Mouse (Mus musculus) kidney, embryonic 15.5 days (tissue): ENCODE results near the gene Zcchc7. TPM values are rescaled to one million over a fixed set of nuclear protein-coding genes. Genes with fewer than 3 reads are reported as not detected.

ENCODE experiments used
- ATAC-seq: fragments of 200-750 bp; cut with Nextera tagmentation; replicated peaks from 2 replicates; pipeline ENCODE4 v1.8.0; 2017; ENCODE audit warnings: moderate TSS enrichment; ENCODE audit not compliant: low FRiP score
- H3K27ac ChIP-seq: fragments of 300-500 bp; sonication (generic); 2 replicates; pipeline ENCODE4 v1.5.1; 2015; ENCODE audit warnings: mild to moderate bottlenecking, inconsistent platforms
- H3K27me3 ChIP-seq: fragments of 300-500 bp; sonication (generic); 2 replicates; pipeline ENCODE4 v1.6.1; 2015; ENCODE audit warnings: inconsistent platforms
- H3K36me3 ChIP-seq: fragments of 300-500 bp; sonication (generic); 2 replicates; pipeline ENCODE4 v1.6.1; 2015; ENCODE audit warnings: inconsistent platforms
- H3K4me1 ChIP-seq: fragments of 300-500 bp; sonication (generic); 2 replicates; pipeline ENCODE4 v1.6.1; 2015; ENCODE audit warnings: inconsistent platforms
- H3K4me2 ChIP-seq: fragments of 300-500 bp; sonication (generic); 2 replicates; pipeline ENCODE4 v1.6.1; 2015; ENCODE audit warnings: moderate library complexity, mild to moderate bottlenecking, inconsistent platforms
- H3K4me3 ChIP-seq: fragments of 300-500 bp; sonication (generic); replicated peaks from 2 replicates; pipeline ENCODE4 v1.5.1; 2015; ENCODE audit warnings: mild to moderate bottlenecking, inconsistent platforms
- H3K9ac ChIP-seq: fragments of 300-500 bp; sonication (generic); 2 replicates; pipeline ENCODE4 v1.6.1; 2015; ENCODE audit warnings: mild to moderate bottlenecking, inconsistent platforms
- H3K9me3 ChIP-seq: fragments of 300-500 bp; sonication (generic); replicated peaks from 2 replicates; pipeline ENCODE4 v1.6.1; 2016; ENCODE audit warnings: inconsistent platforms
- WGBS: fragments of 180-500 bp; shearing (Covaris S2); methylation state at CpG from one replicate; pipeline ENCODE4 v1.1.7; 2015; ENCODE audit warnings: mixed read lengths; 5-methylcytosine and 5-hydroxymethylcytosine counted together
- polyA plus RNA-seq: library from polyadenylated mRNA; unstranded; fragments of >200 nt; fragmentation: Nextera tagmentation; extraction: Ambion mirVana; gene quantifications from 2 replicates; pipeline ENCODE4 v1.2.1, GENCODE M21; 2015

The Zcchc7 gene
- polyA plus RNA-seq, result 38.2 and 38.3 TPM in 2 replicates

GRCm38 (mm10) chr4:44755553-44756133, at the start of gene Zcchc7:
Gene Zcchc7, plus strand, starts transcription at chr4:44755877.
- Histone ChIP-seq H3K36me3 (no peaks in the 10 kb centered on the region), H3K4me1 (peaks cover 9% of the 10 kb centered on the region; the same call in 1 of the 2 replicates), H3K27me3 (no peaks in the 10 kb centered on the region), H3K9ac (peak within 1 kb of the TSS; percentile 88), H3K4me2 (peak within 1 kb of the TSS; percentile 66), H3K9me3 (no peaks in the 10 kb centered on the region), H3K27ac (peak within 1 kb of the TSS; percentile 93), H3K4me3 (peak within 1 kb of the TSS; percentile 66)
- peak; percentile 63 for ATAC-seq
- WGBS, result 5% methylated on average over 15 of the region's 15 CpGs

- peaks cover 99% of the 10 kb centered on the region for H3K27me3 ChIP-seq
- H3K9me3 ChIP-seq, result no peaks in the 10 kb centered on the region
- H3K4me3 ChIP-seq, result no peak overlapping the region
- no peak overlapping the region for H3K27ac ChIP-seq
- WGBS, result 3% methylated on average over 7 of the region's 7 CpGs
- ATAC-seq, result no peak
- H3K36me3 ChIP-seq, result no peaks in the 10 kb centered on the region
- no peak overlapping the region for H3K4me2 ChIP-seq
- peaks cover 29% of the 10 kb centered on the region for H3K4me1 ChIP-seq
- H3K9ac ChIP-seq, result no peak overlapping the region
Observed at GRCm38 (mm10) chr4:44705967-44706366, 49.7 kb upstream of the Zcchc7 start.

GRCm38 (mm10) chr4:44706865-44707264, 48.8 kb upstream of the Zcchc7 start:
- Histone ChIP-seq H3K27me3 (peaks cover 99% of the 10 kb centered on the region), H3K9ac (no peak overlapping the region)
- 21% methylated on average over 1 of the region's 1 CpGs for WGBS

GRCm38 (mm10) chr4:44708311-44708710, 47.4 kb upstream of the Zcchc7 start:
- Histone ChIP-seq H3K27me3 (peaks cover 99% of the 10 kb centered on the region), H3K4me3 (no peak overlapping the region), H3K4me1 (peaks cover 32% of the 10 kb centered on the region), H3K9ac (no peak overlapping the region), H3K4me2 (no peak overlapping the region), H3K9me3 (no peaks in the 10 kb centered on the region), H3K36me3 (no peaks in the 10 kb centered on the region), H3K27ac (no peak overlapping the region)
- ATAC-seq, result no peak
- WGBS, result 34% methylated on average over 8 of the region's 8 CpGs

More at GRCm38 (mm10) chr4:44706865-44707264, 48.8 kb upstream of the Zcchc7 start:
- no peaks in the 10 kb centered on the region for H3K9me3 ChIP-seq
- no peak overlapping the region for H3K4me3 ChIP-seq
- peaks cover 29% of the 10 kb centered on the region for H3K4me1 ChIP-seq
- H3K36me3 ChIP-seq, result no peaks in the 10 kb centered on the region
- no peak overlapping the region for H3K4me2 ChIP-seq
- H3K27ac ChIP-seq, result no peak overlapping the region
- ATAC-seq, result no peak

- Histone ChIP-seq H3K4me3 (no peak overlapping the region), H3K4me2 (no peak overlapping the region), H3K36me3 (no peaks in the 10 kb centered on the region), H3K27ac (no peak overlapping the region), H3K9ac (no peak overlapping the region), H3K9me3 (no peaks in the 10 kb centered on the region), H3K27me3 (peaks cover 99% of the 10 kb centered on the region), H3K4me1 (peaks cover 32% of the 10 kb centered on the region)
- ATAC-seq, result no peak
Observed at GRCm38 (mm10) chr4:44709091-44709695, 46.5 kb upstream of the Zcchc7 start.

- no peak within 1 kb of the TSS for H3K27ac ChIP-seq
- peaks cover 25% of the 10 kb centered on the region for H3K4me1 ChIP-seq
- no peaks in the 10 kb centered on the region for H3K36me3 ChIP-seq
- H3K4me3 ChIP-seq, result peak within 1 kb of the TSS; percentile 19
- peak within 1 kb of the TSS; percentile 24; the same call in 1 of the 2 replicates for H3K4me2 ChIP-seq
- peaks cover 99% of the 10 kb centered on the region for H3K27me3 ChIP-seq
- no peak for ATAC-seq
- H3K9ac ChIP-seq, result no peak within 1 kb of the TSS
- 28% methylated on average over 16 of the region's 16 CpGs for WGBS
- H3K9me3 ChIP-seq, result no peaks in the 10 kb centered on the region
Observed at GRCm38 (mm10) chr4:44709740-44710700, 45.7 kb upstream of the Zcchc7 start, which contains the start of gene Pax5. Gene Pax5, minus strand, starts transcription at chr4:44710487.

GRCm38 (mm10) chr4:44710701-44711097, 45.0 kb upstream of the Zcchc7 start:
- peak overlapping the region; percentile 24; the same call in 1 of the 2 replicates for H3K4me2 ChIP-seq
- ATAC-seq, result no peak
- WGBS, result under 1% methylated on average over 30 of the region's 30 CpGs
- no peak overlapping the region for H3K27ac ChIP-seq
- H3K9me3 ChIP-seq, result no peaks in the 10 kb centered on the region
- H3K4me1 ChIP-seq, result peaks cover 25% of the 10 kb centered on the region
- no peaks in the 10 kb centered on the region for H3K36me3 ChIP-seq
- H3K9ac ChIP-seq, result no peak overlapping the region
- peak overlapping the region; percentile 19 for H3K4me3 ChIP-seq
- H3K27me3 ChIP-seq, result peaks cover 99% of the 10 kb centered on the region

GRCm38 (mm10) chr4:44711136-44711900, 44.4 kb upstream of the Zcchc7 start:
- under 1% methylated on average over 25 of the region's 25 CpGs for WGBS
- Histone ChIP-seq H3K4me3 (no peak overlapping the region), H3K9ac (no peak overlapping the region), H3K36me3 (no peaks in the 10 kb centered on the region), H3K4me2 (no peak overlapping the region; the same call in 1 of the 2 replicates), H3K4me1 (peaks cover 25% of the 10 kb centered on the region), H3K9me3 (no peaks in the 10 kb centered on the region), H3K27ac (no peak overlapping the region), H3K27me3 (peaks cover 95% of the 10 kb centered on the region)
- ATAC-seq, result no peak

GRCm38 (mm10) chr4:44712051-44712700, 43.5 kb upstream of the Zcchc7 start:
- peak overlapping the region; percentile 20; the same call in 1 of the 2 replicates for H3K4me3 ChIP-seq
- WGBS, result under 1% methylated on average over 25 of the region's 25 CpGs
- no peaks in the 10 kb centered on the region for H3K36me3 ChIP-seq
- H3K4me1 ChIP-seq, result peaks cover 25% of the 10 kb centered on the region
- no peaks in the 10 kb centered on the region for H3K9me3 ChIP-seq
- H3K27ac ChIP-seq, result no peak overlapping the region
- no peak overlapping the region for H3K9ac ChIP-seq
- ATAC-seq, result no peak
- H3K4me2 ChIP-seq, result peak overlapping the region; percentile 28
- H3K27me3 ChIP-seq, result peaks cover 95% of the 10 kb centered on the region

- Histone ChIP-seq H3K4me2 (peak overlapping the region; percentile 4; the same call in 1 of the 2 replicates), H3K36me3 (no peaks in the 10 kb centered on the region), H3K4me1 (peaks cover 25% of the 10 kb centered on the region), H3K9me3 (no peaks in the 10 kb centered on the region), H3K27ac (no peak overlapping the region), H3K27me3 (peaks cover 95% of the 10 kb centered on the region), H3K9ac (no peak overlapping the region), H3K4me3 (no peak overlapping the region)
- 1% methylated on average over 50 of the region's 50 CpGs for WGBS
- no peak for ATAC-seq
Observed at GRCm38 (mm10) chr4:44712786-44713553, 42.7 kb upstream of the Zcchc7 start.
